Mouse (Mus musculus) mouse trophoblast stem cell (cell line): Measurements from ENCODE around the gene Gm3488.
"Not testable (repeated sequence)": the region's sequence is repeated elsewhere in the genome, so short reads cannot be mapped to it uniquely, and the experiment has no call there.

Source experiments
- in situ Hi-C, 2 experiments: fragments of 300-500 bp; cut with MseI, MboI; formaldehyde crosslinking; loops; 2 replicates in 1 of 2; 3 replicates in 1 of 2; pipeline ENCODE4 v1.15.1; 2025

Gm3488 gene

GRCm38 (mm10) chr14:5501374-5501773 lies at the start of gene Gm3488:
TSS of gene Gm3488 (plus strand) at chr14:5501674.
- in situ Hi-C loops = not testable (repeated sequence)

DNA sequence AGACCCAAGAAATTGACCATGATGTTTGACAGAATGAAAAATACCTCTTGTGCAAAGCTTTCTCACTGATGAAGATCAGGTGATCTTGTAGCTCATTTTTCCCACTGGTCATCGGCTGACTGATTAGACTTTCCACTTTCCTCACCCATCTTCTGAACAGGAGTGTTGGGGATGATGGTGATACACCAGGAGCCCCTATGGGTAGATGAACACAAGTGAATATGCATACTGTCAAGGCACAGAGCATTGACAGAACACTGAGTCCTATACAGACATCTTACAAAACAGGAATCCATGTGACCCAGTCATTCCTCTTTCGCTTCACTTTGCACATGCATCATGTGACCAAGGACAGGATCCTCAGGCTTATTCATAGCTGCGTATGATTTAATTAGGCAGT lies 46.1 kb upstream of the Gm3488 start, which contains the start of gene Gm3194:
Gene Gm3194, minus strand, starts transcription at position 101 of the 400 bp plus-strand sequence.
- in situ Hi-C loops = not testable (repeated sequence)

DNA sequence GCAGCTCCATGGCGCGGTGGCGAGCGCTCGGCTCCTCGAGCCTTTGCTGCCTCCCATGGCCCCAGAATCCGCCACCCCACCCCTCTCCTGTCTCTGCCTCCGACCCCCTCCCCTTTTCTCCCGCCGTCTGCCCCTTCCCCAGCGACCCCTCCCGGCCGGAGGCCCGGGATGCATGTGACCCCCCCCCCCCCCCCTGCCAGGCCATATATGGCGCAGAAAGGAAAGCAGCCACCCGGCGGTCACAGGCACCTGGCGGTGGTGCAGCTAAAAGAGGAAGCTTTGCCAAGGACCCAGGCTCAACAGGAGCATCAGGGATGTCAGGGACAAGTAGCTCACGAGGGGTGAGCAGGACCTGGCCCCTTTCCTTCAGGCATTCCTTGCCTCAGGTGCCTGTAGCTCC lies 41.0 kb upstream of the Gm3488 start:
- in situ Hi-C loops = not testable (repeated sequence)

DNA sequence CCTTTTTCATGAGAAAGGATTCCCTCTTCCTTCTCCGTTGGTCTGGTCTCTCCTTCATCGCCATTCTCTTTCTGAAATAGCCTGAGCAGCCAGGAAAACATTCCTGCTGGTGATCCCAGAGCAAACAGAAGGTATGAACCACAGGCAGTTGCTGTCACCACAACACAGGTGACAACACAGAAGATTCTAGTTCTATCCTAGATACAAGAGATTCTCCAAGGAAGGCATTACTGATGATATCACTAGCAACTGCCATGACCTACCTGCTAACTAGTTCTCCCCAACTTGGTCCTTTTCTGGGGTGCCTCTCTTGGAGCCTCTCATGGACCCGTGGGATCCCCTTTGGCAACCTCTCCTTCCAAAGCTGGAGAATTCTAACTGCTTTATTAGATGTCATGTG lies 23.7 kb upstream of the Gm3488 start, which contains the start of gene Gm8246:
Gene Gm8246, minus strand, starts transcription at position 101 of the 400 bp plus-strand sequence.
- in situ Hi-C loops = not testable (repeated sequence)

GRCm38 (mm10) chr14:5483907-5484306 lies 17.6 kb upstream of the Gm3488 start, which contains the start of gene Gm3187:
TSS of gene Gm3187 (plus strand) at chr14:5484207.
- in situ Hi-C loops = not testable (repeated sequence)

DNA sequence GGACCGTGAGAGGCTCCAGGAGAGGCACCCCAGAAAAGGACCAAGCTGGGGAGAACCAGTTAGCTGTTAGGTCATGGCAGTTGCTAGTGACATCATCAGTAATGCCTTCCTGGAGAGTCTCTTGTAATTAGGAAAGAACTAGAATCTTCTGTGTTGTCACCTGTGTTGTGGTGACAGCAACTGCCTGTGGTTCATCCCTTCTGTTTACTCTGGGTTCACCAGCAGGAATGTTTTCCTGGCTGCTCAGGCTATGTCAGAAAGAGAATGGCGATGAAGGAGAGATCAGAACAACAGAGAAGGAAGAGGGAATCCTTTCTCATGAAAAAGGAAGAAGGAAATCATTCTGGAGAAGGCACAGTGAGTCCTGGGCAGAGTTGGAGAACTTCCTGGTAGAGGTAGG lies 36.7 kb downstream of the Gm3488 start, which contains the start of gene Gm3532:
Gene Gm3532, plus strand, starts transcription at position 301 of the 400 bp plus-strand sequence.
- in situ Hi-C loops = not testable (repeated sequence)
